Mouse (Mus musculus) CH12.LX (cell line): ENCODE results near the gene Epha3. TPM values are rescaled to one million over a fixed set of nuclear protein-coding genes. Genes with fewer than 3 reads are reported as not detected.

Experiments used
- DNase-seq: peaks from one replicate; pipeline ENCODE4 v3.0.0-alpha.2; 2013; ENCODE audit errors: extremely low read depth
- H3K27ac ChIP-seq: 2 replicates; pipeline ENCODE4 v1.5.1; 2012; ENCODE audit warnings: low read depth, mild to moderate bottlenecking, control low read depth, moderate library complexity; ENCODE audit not compliant: insufficient read depth
- H3K27me3 ChIP-seq: replicated peaks from 2 replicates; pipeline ENCODE3; 2012; ENCODE audit warnings: inconsistent platforms
- H3K36me3 ChIP-seq, 2 experiments: replicated peaks in 1 of 2; 2 replicates each; pipeline versions ENCODE3 to v1.6.1; 2012; ENCODE audit warnings: inconsistent platforms in 1 of 2, low read length in 1 of 2, mild to moderate bottlenecking in 1 of 2, mixed read lengths in 1 of 2, moderate library complexity in 1 of 2; ENCODE audit not compliant: control insufficient read depth in 1 of 2, insufficient read depth in 1 of 2
- H3K4me1 ChIP-seq, 2 experiments: 2 replicates each; pipeline ENCODE4 v1.6.1; 2012; ENCODE audit warnings: inconsistent platforms in 1 of 2, moderate library complexity in 1 of 2; ENCODE audit not compliant: insufficient read depth in 2 of 2, control insufficient read depth in 1 of 2
- H3K4me2 ChIP-seq: 2 replicates; pipeline ENCODE4 v1.6.1; 2012; ENCODE audit warnings: low read depth, mild to moderate bottlenecking, control low read depth; ENCODE audit not compliant: poor library complexity, insufficient read depth, severe bottlenecking
- H3K4me3 ChIP-seq, 3 experiments: fragments of 150-350 bp in 1 of 3; sonication (generic) in 1 of 3; replicated peaks in 1 of 3; 2 replicates each; pipeline versions ENCODE3 to v1.5.1; 2011 to 2012; ENCODE audit warnings: low read depth in 2 of 3, low read length in 2 of 3, mild to moderate bottlenecking in 2 of 3, moderate library complexity in 2 of 3, control low read depth in 1 of 3, improper control_type of control experiment in 1 of 3, inconsistent platforms in 1 of 3, mixed read lengths in 1 of 3; ENCODE audit not compliant: poor library complexity in 1 of 3
- H3K79me2 ChIP-seq: replicated peaks from 2 replicates; pipeline ENCODE4 v1.6.1; 2012; ENCODE audit warnings: mild to moderate bottlenecking, moderate library complexity; ENCODE audit not compliant: control insufficient read depth, poor library complexity, insufficient read depth, severe bottlenecking; ENCODE audit errors: extremely low read depth
- H3K9ac ChIP-seq: 2 replicates; pipeline ENCODE4 v1.6.1; 2012; ENCODE audit warnings: low read depth, mild to moderate bottlenecking, control low read depth, moderate library complexity; ENCODE audit not compliant: insufficient read depth
- H3K9me3 ChIP-seq: replicated peaks from 2 replicates; pipeline ENCODE3; 2012; ENCODE audit warnings: low read length, inconsistent platforms, mixed read lengths
- BHLHE40 ChIP-seq: IDR thresholded peaks from 2 replicates; pipeline ENCODE4 v1.6.1; 2011; ENCODE audit warnings: mild to moderate bottlenecking, low read depth, low read length, improper control_type of control experiment
- CHD2 ChIP-seq: IDR thresholded peaks from 2 replicates; pipeline ENCODE4 v1.6.1; 2011; ENCODE audit warnings: low read length, improper control_type of control experiment
- CTCF ChIP-seq, 2 experiments: IDR thresholded peaks in 1 of 2; conservative IDR thresholded peaks in 1 of 2; 2 replicates each; pipeline ENCODE4 v1.5.1; 2011 to 2012; ENCODE audit warnings: low read depth in 2 of 2, low read length in 2 of 2, improper control_type of control experiment in 1 of 2, inconsistent platforms in 1 of 2, mild to moderate bottlenecking in 1 of 2, moderate library complexity in 1 of 2
- E2F4 ChIP-seq: IDR thresholded peaks from 2 replicates; pipeline ENCODE4 v1.6.1; 2011; ENCODE audit warnings: low read depth, low read length, improper control_type of control experiment; ENCODE audit not compliant: insufficient replicate concordance
- ELF1 ChIP-seq: IDR thresholded peaks from 2 replicates; pipeline ENCODE4 v1.6.1; 2014; ENCODE audit warnings: low read depth, mild to moderate bottlenecking, inconsistent platforms, low read length, improper control_type of control experiment
- EP300 ChIP-seq: IDR thresholded peaks from 2 replicates; pipeline ENCODE4 v1.6.1; 2011; ENCODE audit warnings: low read length, improper control_type of control experiment
- ETS1 ChIP-seq: conservative IDR thresholded peaks from 2 replicates; pipeline ENCODE4 v1.6.1; 2012; ENCODE audit warnings: low read depth, mild to moderate bottlenecking, inconsistent platforms, low read length, improper control_type of control experiment, moderate library complexity
- IRF4 ChIP-seq: IDR thresholded peaks from 2 replicates; pipeline ENCODE4 v1.6.1; 2014; ENCODE audit warnings: low read depth, mild to moderate bottlenecking, inconsistent platforms, low read length, improper control_type of control experiment
- JUND ChIP-seq: conservative IDR thresholded peaks from 2 replicates; pipeline ENCODE4 v1.6.1; 2011; ENCODE audit warnings: low read depth, low read length, improper control_type of control experiment
- MAX ChIP-seq: IDR thresholded peaks from 2 replicates; pipeline ENCODE4 v1.6.1; 2011; ENCODE audit warnings: low read length, improper control_type of control experiment
- MXI1 ChIP-seq: IDR thresholded peaks from 2 replicates; pipeline ENCODE4 v1.6.1; 2011; ENCODE audit warnings: mild to moderate bottlenecking, low read depth, low read length, improper control_type of control experiment
- MYC ChIP-seq: IDR thresholded peaks from 2 replicates; pipeline ENCODE4 v1.6.1; 2011; ENCODE audit warnings: low read depth, mild to moderate bottlenecking, improper control_type of control experiment, low read length
- POLR2A ChIP-seq: IDR thresholded peaks from 2 replicates; pipeline ENCODE4 v1.6.1; 2011; ENCODE audit warnings: low read depth, mild to moderate bottlenecking, improper control_type of control experiment, low read length
- POLR2AphosphoS2 ChIP-seq: IDR thresholded peaks from 2 replicates; pipeline ENCODE4 v1.6.1; 2011; ENCODE audit warnings: low read depth, low read length, improper control_type of control experiment
- RAD21 ChIP-seq: IDR thresholded peaks from 2 replicates; pipeline ENCODE4 v1.6.1; 2011; ENCODE audit warnings: low read depth, mild to moderate bottlenecking, low read length, improper control_type of control experiment, moderate library complexity
- RCOR1 ChIP-seq: conservative IDR thresholded peaks from 2 replicates; pipeline ENCODE4 v1.6.1; 2012; ENCODE audit warnings: low read depth, mild to moderate bottlenecking, inconsistent platforms, low read length, improper control_type of control experiment
- SIN3A ChIP-seq: IDR thresholded peaks from 2 replicates; pipeline ENCODE4 v1.6.1; 2012; ENCODE audit warnings: low read length, improper control_type of control experiment, inconsistent platforms
- SMC3 ChIP-seq: IDR thresholded peaks from 2 replicates; pipeline ENCODE4 v1.6.1; 2011; ENCODE audit warnings: low read depth, low read length, improper control_type of control experiment
- TBP ChIP-seq: conservative IDR thresholded peaks from 2 replicates; pipeline ENCODE4 v1.6.1; 2011; ENCODE audit warnings: low read depth, low read length, improper control_type of control experiment
- TCF12 ChIP-seq: IDR thresholded peaks from 2 replicates; pipeline ENCODE4 v1.6.1; 2014; ENCODE audit warnings: low read depth, mild to moderate bottlenecking, inconsistent platforms, low read length, improper control_type of control experiment
- ZKSCAN1 ChIP-seq: IDR thresholded peaks from 2 replicates; pipeline ENCODE4 v1.6.1; 2012; ENCODE audit warnings: low read depth, inconsistent platforms, low read length, improper control_type of control experiment, borderline replicate concordance
- dilution Hi-C: fragments of 300-500 bp; cut with MboI; formaldehyde crosslinking; loops from 2 replicates; pipeline ENCODE4 v1.14.3; 2020; ENCODE audit warnings: low sequenced_read_pairs; ENCODE audit not compliant: extremely low pct_unique_long_range_greater_than_20kb, extremely low pct_ligation_motif_present
- in situ Hi-C: fragments of 300-500 bp; cut with MboI; formaldehyde crosslinking; loops from 3 replicates; pipeline ENCODE4 v1.14.3; 2019; ENCODE audit warnings: low sequenced_read_pairs, low pct_ligation_motif_present, low pct_unique_long_range_greater_than_20kb, mixed read lengths
- polyA plus RNA-seq: library from polyadenylated mRNA; unstranded; fragments of >175 nt; gene quantifications from 2 replicates; pipeline ENCODE4 v1.2.1, GENCODE M21; 2012; ENCODE audit warnings: low read depth; ENCODE audit not compliant: insufficient read length
- total RNA-seq, 2 experiments: library from RNA; depleted of rRNA; stranded (reverse); fragments of 300-350 nt in 1 of 2; fragments of >200 nt in 1 of 2; gene quantifications; 2 replicates each; pipeline ENCODE4 v1.2.3; 2012 to 2014

Epha3 gene
- total and polyA plus RNA-seq, 3 experiments = not detected

DNA sequence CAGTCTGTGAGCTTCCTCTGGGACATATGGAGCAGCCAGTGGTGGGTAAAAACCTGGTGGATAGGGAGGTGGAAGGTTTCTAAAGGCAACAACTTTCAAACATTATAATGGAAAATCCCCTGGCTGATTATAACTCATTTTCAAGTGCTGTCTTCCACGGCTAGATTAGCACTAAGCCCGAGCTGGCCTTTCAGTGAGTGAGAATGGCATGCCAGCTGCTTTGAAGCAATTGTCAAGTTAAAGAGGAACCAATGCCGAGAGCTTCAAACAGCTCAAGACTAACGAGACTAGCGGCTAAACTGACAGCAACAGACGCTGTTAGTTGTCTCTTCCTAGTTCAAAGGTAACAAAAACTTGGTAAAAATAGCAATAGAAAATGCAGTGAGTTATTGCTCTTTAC lies 225.3 kb downstream of the Epha3 start:
- Histone ChIP-seq H3K4me1 (no peaks in the 10 kb centered on the region), H3K4me3 (no peak overlapping the region), H3K27me3 (no peaks in the 10 kb centered on the region), H3K27ac (no peak overlapping the region), H3K79me2 (no peaks in the 10 kb centered on the region), H3K9ac (no peak overlapping the region), H3K9me3 (peaks cover 52% of the 10 kb centered on the region), H3K36me3 (no peaks in the 10 kb centered on the region), H3K4me2 (no peak overlapping the region)
- dilution Hi-C loops = no loop called here
- DNase-seq = no peak
- in situ Hi-C loops = no loop called here
- TF ChIP-seq TBP = no peak
- TF ChIP-seq E2F4 = no peak
- no peak for TF ChIP-seq CTCF (conservative IDR thresholded peaks at IDR 0.05 in 1 of 2, IDR thresholded peaks at IDR 0.05 in 1 of 2; ENCODE audit: low read depth in 2 of 2, low read length in 2 of 2)

DNA sequence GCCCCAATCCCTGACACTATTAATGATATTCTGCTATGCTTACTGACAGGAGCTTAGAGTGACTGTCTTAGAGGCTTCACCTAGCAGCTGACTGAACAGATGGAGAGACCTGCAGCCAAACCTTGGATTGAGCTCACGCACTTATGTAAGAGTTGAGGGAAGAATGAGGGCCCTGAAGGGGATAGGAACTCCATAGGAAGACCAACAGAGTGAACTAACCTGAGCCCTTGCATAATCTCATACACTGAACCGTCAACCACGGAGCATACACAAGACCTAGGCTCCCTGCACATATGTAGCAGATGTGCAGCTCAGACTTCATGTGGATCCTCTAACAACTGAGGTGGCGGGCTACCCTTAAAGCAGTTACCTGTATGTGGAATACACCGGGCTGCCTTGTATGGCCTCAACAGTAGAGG lies 230.2 kb downstream of the Epha3 start:
- TF ChIP-seq ETS1 = no peak
- TF ChIP-seq IRF4 = no peak
- TF ChIP-seq MYC = no peak
- no peak for TF ChIP-seq POLR2AphosphoS2
- TF ChIP-seq RCOR1 = no peak
- TF ChIP-seq MXI1 = no peak
- TF ChIP-seq ZKSCAN1 = no peak
- TF ChIP-seq EP300 = no peak
- no peak for TF ChIP-seq SIN3A
- no peak for TF ChIP-seq TCF12
- no peak for TF ChIP-seq JUND
- TF ChIP-seq BHLHE40 = no peak
- no peak for TF ChIP-seq SMC3
- TF ChIP-seq CHD2 = no peak
- TF ChIP-seq MAX = no peak
- no peak for TF ChIP-seq CTCF (conservative IDR thresholded peaks at IDR 0.05 in 1 of 2, IDR thresholded peaks at IDR 0.05 in 1 of 2; ENCODE audit: low read depth in 2 of 2, low read length in 2 of 2)
- TF ChIP-seq ELF1 = no peak
- TF ChIP-seq RAD21 = no peak
- TF ChIP-seq POLR2A = no peak
- no peak for TF ChIP-seq E2F4
- Histone ChIP-seq H3K27ac (no peak overlapping the region), H3K9ac (no peak overlapping the region), H3K36me3 (no peaks in the 10 kb centered on the region), H3K4me2 (no peak overlapping the region), H3K4me1 (no peaks in the 10 kb centered on the region), H3K9me3 (peaks cover 42% of the 10 kb centered on the region), H3K79me2 (no peaks in the 10 kb centered on the region), H3K4me3 (peak overlapping the region in 1 of 3 experiments; percentile 8), H3K27me3 (no peaks in the 10 kb centered on the region)
- dilution Hi-C loops = no loop called here
- in situ Hi-C loops = no loop called here
- no peak for DNase-seq
